Mouse (Mus musculus): ENCODE measurements around the gene Ankrd63. TPM values are rescaled to one million over a fixed set of nuclear protein-coding genes. Genes with fewer than 3 reads are reported as not detected.
A peak's percentile ranks its signal among the peaks of the same experiment; 100 is the strongest.

The Ankrd63 gene
- total RNA-seq, 2 experiments from 2014 or later: 0.09 TPM; not detected in 1

GRCm38 (mm10) chr2:118726873-118727272 is 23.1 kb upstream of the Ankrd63 start:
- DNase-seq: no peak

GRCm38 (mm10) chr2:118725511-118725910 is 21.7 kb upstream of the Ankrd63 start:
- DNase-seq: no peak

DNA sequence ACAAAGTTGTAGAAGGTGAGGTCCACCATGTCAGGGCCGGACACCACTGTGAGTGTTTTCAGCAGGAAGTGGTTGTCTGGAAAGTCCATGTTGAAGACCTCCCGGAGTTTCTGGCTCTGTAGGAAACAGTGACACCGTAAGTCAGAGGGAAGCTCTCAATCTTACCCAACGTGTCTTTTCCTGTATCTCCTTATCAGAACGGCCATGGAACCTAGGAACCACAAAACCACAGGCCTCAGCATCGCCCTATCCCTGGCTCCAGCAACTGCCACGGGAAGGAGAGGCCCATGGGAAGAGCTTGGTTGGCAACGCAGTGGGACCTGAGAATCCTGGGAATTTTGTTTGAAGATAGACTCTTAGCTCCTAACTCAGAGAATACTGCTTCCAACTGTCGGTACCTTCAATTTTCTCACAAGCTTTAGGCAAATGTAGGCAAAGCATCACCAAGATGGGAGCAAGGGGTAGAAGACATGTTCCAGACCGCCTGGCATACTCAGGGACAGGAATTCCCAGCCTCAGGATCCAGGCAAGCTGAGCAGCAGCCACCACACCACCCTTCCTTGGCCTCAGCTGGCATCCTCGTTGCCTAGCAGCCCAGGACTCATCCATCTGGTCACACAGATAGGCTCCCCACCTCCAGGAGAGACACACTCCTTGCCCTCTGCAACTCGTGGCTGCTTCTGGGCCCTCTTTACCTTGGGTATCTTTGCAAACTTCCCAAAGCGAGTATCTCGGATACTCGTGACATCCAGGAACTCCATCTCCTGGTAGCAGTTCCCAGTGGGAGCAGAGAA is 20.1 kb upstream of the Ankrd63 start:
- no peak for DNase-seq

GRCm38 (mm10) chr2:118716677-118717076 is 12.9 kb upstream of the Ankrd63 start:
- DNase-seq: no peak

DNA sequence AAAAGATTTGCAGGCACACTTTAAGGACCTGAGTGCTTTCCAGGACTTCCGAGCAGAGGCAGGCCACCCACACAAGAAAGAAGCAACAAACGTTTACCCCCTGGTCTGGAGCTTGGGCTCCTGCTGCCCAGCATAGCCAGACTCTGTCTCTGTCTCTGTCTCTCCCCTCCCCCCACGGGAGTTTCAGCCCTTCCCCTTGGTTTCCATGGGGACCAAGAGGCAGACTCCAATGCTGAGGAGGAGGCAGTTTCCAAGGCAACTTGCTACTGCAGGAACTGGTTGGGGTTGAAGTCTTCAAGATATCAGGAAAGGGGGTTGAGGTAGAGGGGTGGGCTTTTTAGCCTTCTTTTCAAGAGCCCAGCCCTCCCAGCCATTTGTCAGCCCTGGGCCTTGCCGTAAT is 10.5 kb upstream of the Ankrd63 start:
- DNase-seq: no peak

GRCm38 (mm10) chr2:118713631-118714030 is 9.9 kb upstream of the Ankrd63 start:
- no peak for DNase-seq

GRCm38 (mm10) chr2:118711038-118711494 is 7.3 kb upstream of the Ankrd63 start:
- DNase-seq: peak; percentile 69

DNA sequence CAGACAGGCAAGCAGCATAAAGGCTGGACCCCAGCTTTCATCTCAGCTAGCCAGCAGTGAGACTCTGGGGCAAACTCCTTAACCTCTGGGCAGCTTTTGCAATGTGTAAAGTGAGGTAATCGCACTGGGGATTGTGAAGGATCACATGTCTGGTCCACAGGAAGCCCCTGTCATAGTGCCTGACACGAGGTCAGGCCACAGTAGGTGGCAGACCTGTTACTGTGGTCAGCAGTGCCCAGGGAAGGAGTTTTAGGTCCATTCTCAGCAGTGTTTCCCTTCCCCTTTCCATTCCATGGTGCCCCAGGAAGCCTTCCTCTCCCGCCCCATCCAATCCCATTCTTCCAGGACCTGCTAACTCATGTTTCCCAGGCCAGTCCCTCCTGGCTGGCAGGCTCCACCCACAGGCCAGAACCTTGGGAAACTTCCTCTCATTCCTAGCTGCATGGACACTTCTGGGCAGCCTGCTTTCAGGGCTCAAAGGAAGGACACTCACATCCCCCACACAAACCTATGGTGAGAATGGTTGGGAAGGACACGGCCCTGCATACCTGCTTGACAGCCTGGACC is 6.0 kb upstream of the Ankrd63 start:
- DNase-seq: no peak

GRCm38 (mm10) chr2:118708472-118708871 is 4.7 kb upstream of the Ankrd63 start:
- no peak for DNase-seq

DNA sequence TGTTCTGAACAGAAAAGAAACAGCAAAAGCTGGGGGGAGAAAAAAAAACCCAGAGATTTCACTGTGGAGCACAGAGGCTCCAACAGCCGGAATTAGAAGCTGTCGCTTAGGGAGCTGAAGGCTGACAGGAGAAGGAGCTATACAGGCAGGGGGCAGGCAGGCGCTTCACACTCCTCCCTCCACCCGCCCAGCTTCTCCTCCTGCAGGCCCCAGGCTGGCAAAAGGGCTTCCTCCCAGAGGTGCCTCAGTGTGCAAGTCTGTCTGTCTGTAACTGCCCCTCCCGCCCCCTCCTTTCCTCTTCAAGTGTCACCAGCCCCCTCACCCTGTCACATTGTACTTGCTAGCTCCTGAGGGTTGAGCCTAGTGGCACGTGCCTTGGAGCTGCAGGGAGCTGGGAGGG is 2.7 kb upstream of the Ankrd63 start:
- no peak for DNase-seq

- peak; percentile 47 for DNase-seq
Observed at GRCm38 (mm10) chr2:118702883-118703761, 641 bp downstream of the Ankrd63 start.

DNA sequence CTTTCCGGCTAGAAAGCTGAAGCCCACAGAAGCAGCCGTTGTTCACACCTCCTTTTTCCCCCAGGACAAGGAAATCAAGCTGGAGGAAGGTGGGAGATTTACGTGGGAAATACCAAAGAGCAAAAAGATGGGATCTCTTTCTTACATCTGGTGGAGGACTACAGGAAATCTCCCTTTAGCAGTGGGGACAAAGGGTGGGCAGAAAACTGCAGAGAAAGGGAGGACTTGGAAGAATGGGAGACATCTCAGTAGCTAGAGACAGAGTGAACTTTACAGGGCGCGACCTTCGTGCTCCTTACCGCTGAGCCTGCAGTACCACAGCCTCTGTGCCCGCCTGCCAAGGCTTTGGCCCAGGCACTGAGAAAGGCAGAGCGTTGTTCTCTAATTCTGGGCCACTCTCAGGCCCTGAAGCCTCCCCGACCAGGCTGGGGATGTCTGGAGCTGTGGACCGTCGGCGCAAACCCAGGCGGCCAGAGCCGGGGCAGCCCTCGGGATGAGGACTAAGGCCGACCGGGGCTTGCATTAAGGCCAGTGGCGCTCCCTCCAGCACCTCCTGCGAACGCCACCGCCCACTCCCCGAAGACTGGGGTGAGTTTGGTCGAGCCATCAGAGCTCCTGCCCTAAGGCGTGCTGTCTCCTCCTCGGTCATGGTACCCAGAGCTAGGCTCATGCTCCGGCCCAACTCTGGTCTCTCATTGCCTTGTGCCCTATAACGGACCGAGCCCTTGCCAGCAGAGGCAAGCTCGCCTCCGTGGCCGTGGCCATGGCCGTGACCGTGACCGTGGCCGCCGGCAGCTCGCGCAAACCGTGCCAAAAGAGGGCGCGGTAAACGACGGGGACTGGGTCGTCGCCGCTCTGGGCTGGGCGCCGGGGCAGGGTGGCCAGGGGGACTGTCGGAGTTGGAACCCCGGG is 1.5 kb downstream of the Ankrd63 start:
- DNase-seq: no peak

GRCm38 (mm10) chr2:118701161-118701560 is 2.6 kb downstream of the Ankrd63 start:
- DNase-seq: no peak

DNA sequence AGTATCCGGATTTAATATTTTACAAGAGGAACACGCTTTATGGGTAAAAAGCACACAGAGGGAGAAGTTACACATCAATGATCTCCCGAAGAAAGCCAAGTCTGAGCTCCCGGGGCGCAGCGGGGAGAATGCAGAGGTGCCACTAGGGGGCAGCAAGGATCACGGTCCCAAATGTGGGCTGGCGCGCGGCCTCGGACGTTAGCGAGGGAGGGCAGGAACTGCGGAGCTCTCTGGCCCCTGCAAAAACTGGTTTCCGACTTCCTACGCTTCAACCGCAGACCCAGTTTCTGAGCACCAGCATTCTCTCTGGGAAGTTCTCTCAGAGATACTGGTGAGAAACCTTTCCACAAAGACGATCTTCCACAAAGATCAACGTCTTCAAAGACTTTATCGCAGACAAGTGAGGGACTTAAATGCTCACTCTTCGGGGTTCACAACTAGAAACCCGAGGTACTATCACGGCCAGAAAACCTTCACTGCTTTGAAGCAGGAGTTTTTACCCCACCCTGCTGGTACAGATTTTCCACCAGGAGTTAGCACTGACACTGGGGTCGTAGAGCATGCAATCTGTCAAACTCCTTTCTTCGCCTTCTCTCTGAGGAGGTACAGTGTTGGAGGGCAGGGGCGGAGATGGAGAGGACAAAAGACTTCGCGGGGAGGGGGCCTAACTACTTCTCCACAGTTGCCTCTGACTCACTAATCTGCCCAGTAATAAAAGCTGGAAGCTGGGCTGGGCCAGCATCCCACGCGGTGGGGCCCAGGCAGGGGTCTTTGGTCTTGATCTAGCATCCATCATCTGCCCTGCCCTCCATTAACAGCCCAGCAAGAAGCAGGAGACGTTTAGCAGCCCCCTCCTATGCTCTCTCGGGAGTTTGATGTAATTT is 3.3 kb downstream of the Ankrd63 start:
- DNase-seq: peak; percentile 94

- no peak for DNase-seq
Observed at GRCm38 (mm10) chr2:118697955-118698354, 5.8 kb downstream of the Ankrd63 start.

GRCm38 (mm10) chr2:118697311-118697877 is 6.4 kb downstream of the Ankrd63 start:
- no peak for DNase-seq

GRCm38 (mm10) chr2:118696451-118697308 is 7.1 kb downstream of the Ankrd63 start:
- DNase-seq: peak; percentile 47

GRCm38 (mm10) chr2:118695677-118696232 is 8.0 kb downstream of the Ankrd63 start:
- no peak for DNase-seq

GRCm38 (mm10) chr2:118693370-118693966 is 10.3 kb downstream of the Ankrd63 start:
- no peak for DNase-seq
